Mouse (Mus musculus) lung, postnatal 10 days (tissue): ENCODE results near the gene Plcd3.
A peak's percentile ranks its signal among the peaks of the same experiment; 100 is the strongest.

ENCODE experiments used
- DNase-seq: peaks from one replicate; pipeline ENCODE4 v3.0.0; 2021

The Plcd3 gene

DNA sequence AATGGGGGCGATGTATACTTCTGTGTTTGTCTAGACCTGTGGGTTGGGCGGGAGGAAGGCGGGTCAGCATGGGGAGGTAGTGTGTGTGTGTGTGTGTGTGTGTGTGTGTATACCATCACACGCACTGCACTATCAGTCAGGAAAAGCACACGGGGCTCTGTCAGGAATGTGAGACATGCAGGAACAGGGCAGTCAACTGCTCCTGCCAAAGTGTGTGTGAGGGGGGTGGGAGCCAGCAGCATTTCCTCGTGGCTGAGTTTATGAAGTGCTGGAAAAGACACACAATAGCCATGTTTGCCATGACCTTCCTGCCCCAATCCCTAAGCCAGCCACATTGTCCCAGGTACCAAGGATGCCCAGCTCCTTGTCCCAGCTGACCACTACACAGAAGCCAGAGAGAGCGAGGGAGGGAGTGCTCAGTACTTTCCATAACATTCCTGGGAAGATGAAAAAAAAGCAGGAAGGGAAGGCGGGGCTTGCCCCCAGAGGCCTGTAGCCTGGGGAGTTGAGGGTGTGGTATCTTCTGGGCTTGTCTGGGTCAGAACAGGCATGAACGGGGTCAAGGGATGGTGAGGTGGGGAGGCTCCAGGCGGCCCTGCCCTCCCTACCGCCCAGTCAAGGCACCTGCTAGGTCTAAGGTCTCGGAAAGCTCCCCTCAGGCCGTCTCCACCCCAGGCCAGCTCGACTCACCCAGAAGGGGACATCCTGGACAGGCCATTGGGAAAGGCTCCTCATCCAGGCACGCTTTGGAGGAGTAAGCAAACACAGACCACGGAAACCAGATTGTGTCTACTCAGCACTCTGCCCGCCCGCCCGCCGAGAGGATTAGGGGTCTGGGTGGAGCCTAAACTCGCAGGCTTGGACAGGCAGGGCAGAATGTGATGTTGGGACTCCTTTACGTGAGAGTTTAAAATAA, 4.2 kb downstream of the Plcd3 start:
- DNase-seq: no peak

DNA sequence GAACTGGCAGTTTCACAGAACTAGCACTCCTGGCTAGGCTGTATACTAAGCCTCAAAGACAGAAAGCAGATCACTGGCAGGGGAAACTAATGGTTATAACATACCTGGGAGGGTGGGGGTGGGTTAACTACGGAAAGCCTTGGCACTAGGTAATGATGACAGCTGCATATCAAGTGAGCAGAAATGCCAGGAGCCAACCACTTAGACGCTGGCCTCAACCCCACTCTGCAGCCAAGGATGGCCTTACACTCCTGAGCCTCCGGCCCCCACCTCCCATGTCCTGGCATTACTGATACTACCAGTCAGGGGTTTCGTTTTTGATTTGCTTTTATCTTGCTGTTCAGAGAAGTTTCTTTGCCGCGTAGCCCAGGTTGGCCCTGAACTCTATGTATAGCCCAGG, 5.7 kb downstream of the Plcd3 start:
- no peak for DNase-seq

DNA sequence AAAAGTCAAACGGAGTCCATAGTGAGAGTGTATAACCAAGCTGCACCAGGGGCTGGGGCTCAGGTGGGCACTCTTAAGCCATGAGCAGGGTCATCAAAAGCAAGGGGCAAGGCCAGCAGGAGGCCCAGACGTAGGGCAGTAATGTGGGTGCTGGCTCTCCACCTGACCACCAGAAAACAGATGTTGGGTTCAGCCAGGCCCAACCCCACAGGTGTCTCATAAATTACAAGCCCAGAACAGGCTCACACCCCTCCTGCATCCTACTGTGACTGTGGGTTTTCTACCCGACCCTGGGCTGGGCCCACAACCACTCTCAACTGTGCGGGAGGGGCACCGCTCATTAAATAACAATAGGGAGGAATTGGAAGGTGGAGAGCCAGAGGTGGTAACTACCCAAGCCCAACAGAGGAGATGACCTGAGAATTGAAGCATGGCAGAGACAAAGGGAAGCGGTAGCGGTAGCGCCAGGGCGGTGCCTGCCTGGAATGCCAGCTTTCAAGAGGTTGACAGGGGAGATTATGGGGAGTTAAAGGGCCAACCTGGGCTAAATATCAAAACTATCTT, 6.3 kb downstream of the Plcd3 start:
- DNase-seq: no peak

DNA sequence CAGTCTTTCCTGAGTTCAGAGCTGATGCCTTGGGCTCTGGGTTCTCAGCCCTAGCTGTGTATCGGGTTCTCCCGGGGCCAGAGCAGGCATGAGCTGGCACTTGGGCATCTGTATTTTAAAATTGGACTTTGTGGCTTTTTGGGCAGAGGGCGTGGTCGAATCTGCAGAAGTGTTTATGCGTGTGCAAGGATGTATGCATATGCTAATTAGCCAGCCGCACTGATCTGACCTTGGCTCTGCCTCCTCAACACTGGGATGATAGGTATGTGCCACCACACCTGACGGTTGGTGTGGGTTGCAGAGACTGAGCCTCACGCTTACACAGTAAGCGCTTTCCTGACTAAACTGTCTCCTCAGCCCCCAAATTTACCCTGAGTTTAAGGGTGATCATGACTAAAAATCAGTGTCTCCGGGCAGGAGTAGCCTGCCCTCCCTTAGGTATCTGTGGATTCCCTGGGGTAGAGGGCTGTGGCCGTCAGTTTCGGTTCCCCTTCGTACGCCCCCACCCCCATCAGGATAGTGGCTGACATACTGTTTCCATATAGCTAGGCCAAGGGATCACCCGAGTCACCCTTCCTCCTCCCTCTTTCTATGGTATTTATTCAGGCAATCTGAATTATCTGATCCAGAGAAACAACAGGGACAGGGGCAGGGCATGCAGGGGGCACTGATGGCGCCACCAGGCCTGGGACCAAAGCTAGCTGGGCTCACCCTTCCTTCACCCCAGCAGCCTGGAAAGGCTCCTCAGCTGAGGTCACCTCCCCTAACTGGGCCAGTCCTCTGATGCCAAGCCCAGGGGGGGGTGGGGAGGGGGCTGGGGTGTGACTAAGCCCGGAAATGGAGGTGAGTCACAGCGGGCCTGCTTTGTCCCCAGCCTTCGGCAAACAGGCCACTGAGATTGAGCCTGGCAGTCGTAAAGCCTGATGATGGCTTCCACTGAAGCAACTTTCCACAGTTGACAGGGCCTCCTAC, 7.3 kb downstream of the Plcd3 start:
- DNase-seq: no peak

DNA sequence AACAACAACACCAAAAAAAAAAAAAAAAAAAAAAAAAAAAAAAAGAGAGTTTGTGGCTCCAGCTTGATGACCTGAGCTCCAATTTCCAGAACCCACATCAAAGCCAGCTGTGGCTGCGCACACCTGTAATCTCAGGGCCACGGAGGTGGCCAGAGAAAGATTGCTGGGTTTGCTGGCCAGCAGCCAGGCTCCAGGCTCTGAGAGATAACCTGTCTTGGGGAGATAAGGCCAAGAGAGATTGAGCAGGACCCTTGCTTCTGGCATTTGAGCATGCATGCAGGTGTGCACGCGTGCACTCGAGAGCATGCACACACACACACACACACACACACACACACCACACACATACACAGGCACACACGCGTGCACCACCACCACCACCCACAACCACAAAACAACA, 8.2 kb downstream of the Plcd3 start:
- DNase-seq: no peak

DNA sequence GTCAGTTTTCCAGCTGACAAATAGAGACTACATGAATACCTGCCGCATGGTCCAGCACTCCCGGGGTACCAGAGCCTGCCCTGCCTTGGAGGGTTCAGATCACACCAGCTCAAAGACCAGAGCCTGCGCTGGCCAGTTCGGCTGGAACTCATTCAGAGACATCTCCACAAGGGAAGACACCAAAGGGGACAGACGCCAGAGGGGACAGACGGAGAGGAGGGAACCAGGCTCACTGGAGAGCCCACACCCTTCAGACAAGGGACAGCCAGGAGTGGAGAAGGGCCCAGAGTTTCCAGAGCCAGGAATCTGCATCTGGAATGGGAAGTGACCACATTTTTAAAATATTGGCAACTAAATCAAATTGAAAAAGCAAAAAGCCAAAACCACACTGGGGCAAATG, 19.8 kb downstream of the Plcd3 start:
- DNase-seq: no peak

GRCm38 (mm10) chr11:103080323-103081091, 21.0 kb downstream of the Plcd3 start:
- DNase-seq: no peak

DNA sequence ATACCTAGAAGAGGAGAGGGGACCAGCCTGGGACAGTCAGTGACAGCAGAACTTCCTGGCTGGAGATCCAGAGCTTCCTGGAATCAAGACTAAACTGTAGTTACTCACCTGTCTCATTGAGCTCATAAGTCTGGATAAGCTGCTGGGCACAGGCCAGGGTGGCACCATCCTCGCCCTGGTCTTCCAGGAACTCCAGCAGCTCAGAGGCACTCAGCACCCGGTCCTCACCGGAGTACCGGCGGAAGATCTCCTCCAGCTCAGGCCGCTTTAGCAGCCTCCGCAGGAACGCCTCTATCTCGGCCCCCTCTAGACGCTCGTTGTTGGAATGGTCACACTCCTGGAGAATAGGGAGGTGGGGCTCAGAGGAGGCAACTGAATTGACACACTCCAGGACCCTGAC, 23.3 kb downstream of the Plcd3 start:
- no peak for DNase-seq

- DNase-seq: no peak
Observed at GRCm38 (mm10) chr11:103076581-103076980, 24.9 kb downstream of the Plcd3 start.

DNA sequence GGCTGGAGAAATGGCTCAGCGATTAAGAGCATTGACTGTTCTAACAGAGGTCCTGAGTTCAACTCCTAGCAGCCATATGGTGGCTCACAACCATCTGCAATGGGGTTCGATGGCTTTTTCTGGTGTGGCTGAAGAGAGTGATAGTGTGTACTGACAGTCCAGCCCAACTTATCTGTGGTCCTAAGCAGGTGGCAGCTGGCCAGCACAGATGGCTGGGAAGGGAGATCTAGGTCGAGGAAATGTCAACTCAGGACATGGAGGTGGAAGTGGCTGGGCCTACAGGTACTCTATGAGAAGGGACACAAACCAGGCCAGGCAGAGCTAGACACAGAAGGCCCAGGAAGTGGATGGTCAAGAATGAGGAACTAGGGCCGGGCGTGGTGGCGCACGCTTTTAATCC, 25.4 kb downstream of the Plcd3 start:
- no peak for DNase-seq

- DNase-seq: peak; percentile 71
Observed at GRCm38 (mm10) chr11:103074796-103075323, 26.6 kb downstream of the Plcd3 start.

DNA sequence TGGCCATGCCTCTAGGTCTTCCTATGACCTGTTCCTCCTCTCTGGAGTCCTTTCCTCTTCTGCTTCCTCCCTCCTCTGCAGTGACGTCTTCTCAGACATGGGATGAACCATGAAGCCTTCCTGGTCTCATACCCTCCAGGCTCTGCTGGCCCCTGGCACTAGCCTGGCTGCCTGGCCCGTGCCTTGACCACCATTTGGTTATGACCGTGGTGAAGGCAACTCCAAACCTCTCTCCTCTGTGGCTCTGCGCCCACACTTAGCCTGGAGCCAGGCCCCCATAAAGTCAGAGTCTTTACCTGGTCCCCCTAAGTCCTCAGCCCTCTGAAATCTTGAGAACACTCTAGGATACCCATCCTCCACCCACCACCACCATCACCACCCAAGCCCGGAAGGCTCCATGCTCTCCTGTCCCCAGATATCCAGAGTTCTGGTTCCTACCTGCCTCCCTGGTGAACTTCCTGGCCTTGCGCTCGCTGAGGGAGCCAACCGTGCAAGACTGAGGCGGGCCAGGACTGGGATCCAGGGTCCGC, 27.3 kb downstream of the Plcd3 start:
- DNase-seq: no peak

GRCm38 (mm10) chr11:103073671-103074070, 27.8 kb downstream of the Plcd3 start:
- no peak for DNase-seq

DNA sequence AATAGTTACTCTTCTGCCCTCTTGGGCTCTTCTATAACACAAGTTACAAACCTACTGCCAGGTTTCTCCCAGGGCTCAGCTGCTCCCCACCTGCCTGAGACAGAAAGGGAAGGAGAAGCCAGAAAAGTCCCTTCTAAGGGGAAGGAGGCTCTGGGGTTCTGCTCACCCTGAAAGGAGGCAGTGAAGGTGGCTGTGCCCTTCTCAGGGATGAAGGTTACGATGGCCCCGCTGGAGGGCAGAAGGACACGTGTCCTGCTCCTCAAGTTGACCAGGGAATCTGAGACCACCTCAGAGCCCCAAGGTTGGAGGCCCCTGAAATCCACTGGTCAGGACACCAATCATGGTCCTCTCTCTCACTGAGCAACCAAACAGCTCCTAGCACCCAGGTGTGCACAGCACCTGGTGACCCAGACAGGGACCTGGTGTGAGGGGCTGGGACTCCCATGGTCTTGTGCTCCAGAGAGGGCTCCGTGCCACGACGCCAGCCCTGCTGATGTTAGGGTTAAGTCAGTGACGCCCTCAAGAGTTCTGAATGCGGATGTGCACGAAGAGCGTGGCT, 31.1 kb downstream of the Plcd3 start:
- no peak for DNase-seq

- no peak for DNase-seq
Observed at GRCm38 (mm10) chr11:103069731-103070130, 31.7 kb downstream of the Plcd3 start.

DNA sequence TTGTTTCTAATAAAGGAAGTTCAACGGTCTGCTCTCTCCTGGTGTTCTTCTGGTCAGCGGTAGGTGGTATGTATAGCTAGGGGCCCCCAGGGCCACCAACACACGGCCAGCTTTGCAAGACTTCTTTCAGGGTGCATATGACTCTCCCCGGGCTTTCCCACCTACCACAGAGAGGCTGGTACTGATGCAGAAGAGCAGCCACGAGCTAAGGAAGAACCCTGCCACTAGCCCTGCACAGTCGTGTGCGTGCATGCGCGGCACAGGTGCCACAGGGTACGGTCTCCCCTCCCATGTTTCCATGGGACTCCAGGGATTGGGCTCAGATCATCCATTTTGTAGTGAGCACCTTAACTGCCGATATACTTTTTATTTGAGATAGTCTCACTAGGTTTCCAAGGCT, 32.6 kb downstream of the Plcd3 start:
- no peak for DNase-seq

DNA sequence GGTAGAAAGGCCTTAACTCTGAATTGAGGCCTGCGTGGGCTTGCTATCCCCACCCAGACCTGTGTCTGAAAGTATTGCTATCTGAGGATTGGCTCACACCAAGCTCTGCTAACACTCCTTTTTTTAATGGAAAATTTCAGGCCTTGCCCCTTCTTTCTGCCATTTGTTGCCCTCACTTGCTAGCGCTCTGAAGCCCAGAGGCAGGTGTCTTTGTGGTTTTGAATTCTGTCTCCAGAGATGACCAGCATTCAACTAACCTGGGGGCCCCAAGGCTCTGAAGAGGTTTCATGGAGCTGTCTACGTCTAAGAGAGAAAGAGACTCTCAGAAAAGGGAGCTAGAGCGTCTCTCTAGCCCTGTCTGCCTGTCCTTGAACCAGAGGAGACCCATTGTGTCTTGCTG, 33.2 kb downstream of the Plcd3 start:
- no peak for DNase-seq

- peak; percentile 68 for DNase-seq
Observed at GRCm38 (mm10) chr11:103067457-103068001, 33.9 kb downstream of the Plcd3 start.

DNA sequence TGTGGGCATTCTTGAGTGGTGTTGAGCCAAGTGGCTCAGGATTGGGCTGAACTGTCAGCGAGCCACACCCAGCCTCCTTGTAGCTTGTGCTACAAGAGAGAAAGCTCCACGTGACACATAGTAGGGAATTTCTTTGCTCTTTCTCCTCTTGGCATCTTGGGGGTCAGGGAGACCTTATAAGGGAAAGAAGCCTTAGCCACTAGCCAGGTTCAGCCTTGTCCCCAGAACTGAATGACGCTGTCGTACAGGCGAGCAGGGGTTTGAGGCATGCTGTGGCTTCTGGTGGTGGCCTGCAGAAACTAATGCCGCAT, 34.5 kb downstream of the Plcd3 start:
- DNase-seq: no peak

DNA sequence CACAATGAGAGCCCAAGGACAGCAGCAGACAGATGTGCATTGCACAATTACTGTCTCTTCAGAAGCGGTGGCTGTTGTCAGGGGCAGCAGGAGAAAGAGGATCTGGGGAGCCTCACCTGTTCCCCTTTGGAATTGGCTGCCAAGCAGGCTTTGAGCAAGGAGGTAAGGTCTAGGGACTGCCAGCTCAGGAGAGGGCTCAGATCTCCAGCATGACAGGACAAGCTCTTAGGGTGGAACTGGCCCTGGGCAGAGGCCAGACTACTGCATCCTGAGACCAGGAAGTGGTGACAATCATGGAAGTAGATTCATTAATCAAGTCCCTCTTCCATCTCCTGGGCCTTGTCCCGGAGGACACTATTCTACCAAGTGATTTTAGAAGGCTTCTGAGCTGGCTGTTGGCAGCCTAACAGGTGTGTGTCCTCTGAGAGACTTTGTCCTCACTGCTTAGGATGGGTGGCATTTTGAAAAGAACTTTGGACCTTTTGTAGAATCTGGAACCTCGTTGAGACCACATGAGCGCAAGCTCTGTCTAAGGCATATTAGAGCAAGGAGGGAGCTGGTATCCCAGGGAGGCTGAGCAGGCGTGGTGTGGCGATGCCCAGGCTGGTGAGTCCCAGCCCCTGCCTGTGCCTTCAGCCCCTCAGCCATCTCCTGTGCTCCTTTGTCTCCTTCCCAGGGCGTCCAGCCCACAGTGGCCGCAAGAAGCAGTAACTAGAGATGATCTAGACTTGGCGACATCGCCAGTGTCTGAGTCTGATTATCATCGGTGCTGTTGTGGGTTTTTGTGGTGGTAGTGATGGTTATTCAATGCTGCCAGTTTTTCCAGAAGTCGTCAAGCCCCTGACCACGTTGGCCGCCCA, 35.0 kb downstream of the Plcd3 start:
- DNase-seq: no peak
